Mouse (Mus musculus): ENCODE measurements around the gene Dcp1b. TPM values are rescaled to one million over a fixed set of nuclear protein-coding genes. Genes with fewer than 3 reads are reported as not detected.

The Dcp1b gene
- total RNA-seq, 2 experiments from 2014 or later = 2.8 to 3.2 TPM

- intact Hi-C loops (cut with DNase I) = no loop called here
- no peak for DNase-seq
Observed at GRCm38 (mm10) chr6:119227001-119227400, 51.9 kb downstream of the Dcp1b start.

GRCm38 (mm10) chr6:119228861-119229603 lies 54.0 kb downstream of the Dcp1b start:
- intact Hi-C loops (cut with DNase I) = no loop called here
- DNase-seq = no peak

- DNase-seq = no peak
- intact Hi-C loops (cut with DNase I) = no loop called here
Observed at GRCm38 (mm10) chr6:119233066-119233465, 58.0 kb downstream of the Dcp1b start.

GRCm38 (mm10) chr6:119235441-119235840 lies 60.4 kb downstream of the Dcp1b start:
- DNase-seq = no peak
- intact Hi-C loops (cut with DNase I) = no loop called here

- intact Hi-C loops (cut with DNase I) = no loop called here
- DNase-seq = no peak
Observed at GRCm38 (mm10) chr6:119236241-119236640, 61.2 kb downstream of the Dcp1b start, which contains the start of gene Cacna2d4. Gene Cacna2d4 (plus strand): TSS chr6:119236526.

- peak in 1 of 2 experiments; percentile 34 for DNase-seq
- intact Hi-C loops (cut with DNase I) = no loop called here
Observed at GRCm38 (mm10) chr6:119237427-119237989, 62.5 kb downstream of the Dcp1b start.

GRCm38 (mm10) chr6:119239341-119240005 lies 64.4 kb downstream of the Dcp1b start:
- intact Hi-C loops (cut with DNase I) = no loop called here
- DNase-seq = no peak

- DNase-seq = no peak
- intact Hi-C loops (cut with DNase I) = no loop called here
Observed at GRCm38 (mm10) chr6:119240256-119240655, 65.2 kb downstream of the Dcp1b start.

GRCm38 (mm10) chr6:119240871-119241705 lies 66.0 kb downstream of the Dcp1b start:
- DNase-seq = no peak
- intact Hi-C loops (cut with DNase I) = no loop called here

GRCm38 (mm10) chr6:119246082-119246481 lies 71.0 kb downstream of the Dcp1b start:
- no peak for DNase-seq
- intact Hi-C loops (cut with DNase I) = no loop called here

GRCm38 (mm10) chr6:119248578-119248977 lies 73.5 kb downstream of the Dcp1b start:
- intact Hi-C loops (cut with DNase I) = no loop called here
- DNase-seq = no peak

- intact Hi-C loops (cut with DNase I) = no loop called here
Observed at GRCm38 (mm10) chr6:119249726-119250125, 74.7 kb downstream of the Dcp1b start.

GRCm38 (mm10) chr6:119251704-119252103 lies 76.7 kb downstream of the Dcp1b start:
- no peak for DNase-seq
- intact Hi-C loops (cut with DNase I) = no loop called here

More at GRCm38 (mm10) chr6:119249726-119250125, 74.7 kb downstream of the Dcp1b start:
- no peak for DNase-seq

Other genes starting within 250 kb of the Dcp1b start
- gene Cacna1c, start 21.2 kb downstream of the Dcp1b start, total RNA-seq (2021) = 100 to 1,000 TPM; 199 to 208 TPM
- gene Cacna2d4, start 61.3 kb downstream of the Dcp1b start, total RNA-seq (2021) = not detected
- under 1 TPM; 0.08 to 0.25 TPM for gene Lrtm2, start 155.5 kb downstream of the Dcp1b start, total RNA-seq (2021)
- gene Adipor2, start 242.5 kb downstream of the Dcp1b start, total RNA-seq (2021) = 10 to 100 TPM; 61.9 to 65.0 TPM